Comparison of ENCODE assay signal across 8 mouse cellular contexts in the genomic region with DNA sequence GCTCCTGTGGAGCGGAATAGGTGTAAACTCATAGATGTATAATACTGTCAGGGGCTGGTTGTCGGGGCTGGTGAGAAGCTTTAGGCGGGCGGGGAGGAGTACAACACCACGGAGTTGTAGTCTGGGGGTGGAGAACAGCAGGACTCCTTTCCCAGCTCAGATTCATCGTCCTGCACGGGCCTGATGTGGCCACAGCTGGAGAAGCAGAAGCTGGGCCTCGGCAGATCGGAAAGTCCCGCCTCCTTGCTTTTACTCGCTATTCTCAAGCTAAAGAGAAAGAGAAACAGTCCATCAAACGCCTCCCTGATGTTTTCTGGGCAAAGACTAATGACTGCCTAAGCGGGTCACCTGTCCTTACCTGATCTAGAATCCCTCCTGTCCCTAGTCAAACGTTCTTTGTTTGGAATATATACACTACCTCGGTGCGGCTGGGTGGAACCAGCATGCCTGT.
DNase-seq lines count a peak whose midpoint lies in the region; ATAC-seq lines count a peak whose summit lies in the region.

No protein-coding gene starts in this region.

- no peaks in the 10 kb centered on the region for H3K27me3 ChIP-seq in limb, embryonic 12.5 days
- no peaks in the 10 kb centered on the region; the same call in 1 of the 2 replicates for H3K27me3 ChIP-seq in limb, embryonic 10.5 days (ENCODE audit: low read depth, poor library complexity, severe bottlenecking)
- no peaks in the 10 kb centered on the region for H3K27me3 ChIP-seq in intestine, embryonic 14.5 days (replicated peaks; ENCODE audit: control insufficient read depth, insufficient read depth, low read length)

- no peak for DNase-seq in limb, embryonic 10.5 days (ENCODE audit: low spot score)
- DNase-seq in intestine, embryonic 14.5 days (ENCODE audit: low spot score): peak; percentile 56
- DNase-seq in natural killer cell, adult 2 months (ENCODE audit: low spot score in 2 of 2): peak; percentile 22 to 29
- no peak for DNase-seq in layer of hippocampus, postnatal 14 days (ENCODE audit: low spot score in 2 of 2)
- no peak for DNase-seq in urinary bladder, postnatal 25 days (ENCODE audit: low spot score)
- no peak for DNase-seq in left cerebral cortex, postnatal 14 days (ENCODE audit: low spot score in 2 of 2)

- no peak overlapping the region for H3K27ac ChIP-seq in limb, embryonic 12.5 days
- no peak overlapping the region for H3K27ac ChIP-seq in limb, embryonic 10.5 days
- H3K27ac ChIP-seq in brown adipose tissue, adult 24 weeks (replicated peaks; ENCODE audit: low read depth, low read length): no peak overlapping the region
- H3K27ac ChIP-seq in intestine, embryonic 14.5 days (ENCODE audit: low read depth): no peak overlapping the region

- 0 out of 2 replicates have a peak overlapping the region, but pooled peaks have one; percentile 23 for H3K9ac ChIP-seq in limb, embryonic 12.5 days (replicated peaks)
- H3K9ac ChIP-seq in intestine, embryonic 14.5 days (ENCODE audit: low read length): no peak overlapping the region

- no peaks in the 10 kb centered on the region for H3K36me3 ChIP-seq in limb, embryonic 12.5 days
- H3K36me3 ChIP-seq in limb, embryonic 10.5 days: no peaks in the 10 kb centered on the region
- H3K36me3 ChIP-seq in intestine, embryonic 14.5 days (ENCODE audit: control insufficient read depth, insufficient read depth, low read length): no peaks in the 10 kb centered on the region

- H3K4me2 ChIP-seq in limb, embryonic 12.5 days: peak overlapping the region; percentile 40
- H3K4me2 ChIP-seq in intestine, embryonic 14.5 days (ENCODE audit: low read length): peak overlapping the region; percentile 23; the same call in 1 of the 2 replicates

- 27% methylated on average over 16 of the region's 16 CpGs for WGBS in limb, embryonic 12.5 days
- 32% methylated on average over 16 of the region's 16 CpGs for WGBS in limb, embryonic 10.5 days
- WGBS in intestine, embryonic 14.5 days: 24% methylated on average over 16 of the region's 16 CpGs

- peaks cover 6% of the 10 kb centered on the region; the same call in 1 of the 2 replicates for H3K4me1 ChIP-seq in limb, embryonic 12.5 days (replicated peaks)
- H3K4me1 ChIP-seq in limb, embryonic 10.5 days: peaks cover 15% of the 10 kb centered on the region
- 0 out of 2 replicates have a peak, but pooled peaks cover 4% of the 10 kb centered on the region for H3K4me1 ChIP-seq in brown adipose tissue, adult 24 weeks (ENCODE audit: control insufficient read depth, insufficient read depth, insufficient read length, low read length)
- H3K4me1 ChIP-seq in intestine, embryonic 14.5 days (replicated peaks; ENCODE audit: control insufficient read depth, insufficient read depth, low read length): no peaks in the 10 kb centered on the region

- no peak overlapping the region for H3K4me3 ChIP-seq in limb, embryonic 12.5 days (replicated peaks)
- H3K4me3 ChIP-seq in limb, embryonic 10.5 days: no peak overlapping the region
- H3K4me3 ChIP-seq in brown adipose tissue, adult 24 weeks (ENCODE audit: insufficient read depth, low read depth, low read length): peak overlapping the region; percentile 20; the same call in 1 of the 2 replicates
- no peak overlapping the region for H3K4me3 ChIP-seq in intestine, embryonic 14.5 days (ENCODE audit: low read depth, low read length)

- intact Hi-C loops in left cerebral cortex, postnatal 14 days (cut with DNase I): no loop called here

- ATAC-seq in limb, embryonic 12.5 days (ENCODE audit: insufficient number of reproducible peaks, insufficient read depth, low FRiP score, low TSS enrichment, low read depth): no peak
- no peak for ATAC-seq in intestine, embryonic 14.5 days (replicated peaks; ENCODE audit: low FRiP score, low TSS enrichment, low read depth)

- H3K9me3 ChIP-seq in limb, embryonic 12.5 days: no peaks in the 10 kb centered on the region
- H3K9me3 ChIP-seq in limb, embryonic 10.5 days (replicated peaks): no peaks in the 10 kb centered on the region
- H3K9me3 ChIP-seq in intestine, embryonic 14.5 days (ENCODE audit: control insufficient read depth, low read length): no peaks in the 10 kb centered on the region

Comparison
In these comparisons a context has a peak if more than half of its experiments do, and no peak if none do; other contexts are left out.
1. DNase-seq: peak in intestine, embryonic 14.5 days (single experiment) and natural killer cell, adult 2 months (2 of 2); none in limb, embryonic 10.5 days (single experiment), layer of hippocampus, postnatal 14 days (0 of 2), urinary bladder, postnatal 25 days (single experiment) and left cerebral cortex, postnatal 14 days (0 of 2).